Mouse (Mus musculus) embryonic facial prominence, embryonic 11.5 days (tissue): ENCODE results near the gene Gabbr2. TPM values are rescaled to one million over a fixed set of nuclear protein-coding genes. Genes with fewer than 3 reads are reported as not detected.

Source experiments
- ATAC-seq: fragments of 200-750 bp; cut with Nextera tagmentation; replicated peaks from 2 replicates; pipeline ENCODE4 v1.8.0; 2017; ENCODE audit warnings: low read depth; ENCODE audit not compliant: insufficient number of reproducible peaks, low FRiP score, low TSS enrichment
- DNase-seq: peaks from one replicate; pipeline ENCODE4 v3.0.0-alpha.2; 2015; ENCODE audit warnings: low spot score
- H3K27ac ChIP-seq: fragments of 300-500 bp; sonication (generic); replicated peaks from 2 replicates; pipeline ENCODE4 v1.5.1; 2014; ENCODE audit warnings: mild to moderate bottlenecking, low read depth, low read length, control low read depth
- H3K27me3 ChIP-seq: fragments of 300-500 bp; sonication (generic); 2 replicates; pipeline ENCODE4 v1.6.1; 2014; ENCODE audit warnings: mild to moderate bottlenecking, low read length, moderate library complexity, mixed read lengths; ENCODE audit not compliant: control insufficient read depth, insufficient read depth
- H3K36me3 ChIP-seq: fragments of 300-500 bp; sonication (generic); replicated peaks from 2 replicates; pipeline ENCODE4 v1.6.1; 2014; ENCODE audit warnings: low read depth, mild to moderate bottlenecking, low read length, moderate library complexity, mixed read lengths; ENCODE audit not compliant: control insufficient read depth, insufficient read depth
- H3K4me1 ChIP-seq: fragments of 300-500 bp; sonication (generic); 2 replicates; pipeline ENCODE4 v1.6.1; 2014; ENCODE audit warnings: low read length, mixed read lengths; ENCODE audit not compliant: control insufficient read depth, insufficient read depth
- H3K4me2 ChIP-seq: fragments of 300-500 bp; sonication (generic); 2 replicates; pipeline ENCODE4 v1.6.1; 2014; ENCODE audit warnings: low read depth, mild to moderate bottlenecking, control low read depth, low read length, moderate library complexity
- H3K4me3 ChIP-seq: fragments of 300-500 bp; sonication (generic); 2 replicates; pipeline ENCODE4 v1.5.1; 2014; ENCODE audit warnings: low read depth, low read length, control low read depth
- H3K9ac ChIP-seq: fragments of 300-500 bp; sonication (generic); replicated peaks from 2 replicates; pipeline ENCODE4 v1.6.1; 2014; ENCODE audit warnings: mild to moderate bottlenecking, control low read depth, low read length
- H3K9me3 ChIP-seq: fragments of 300-500 bp; sonication (generic); replicated peaks from 2 replicates; pipeline ENCODE4 v1.6.1; 2016; ENCODE audit warnings: mild to moderate bottlenecking, low read length, inconsistent platforms, mixed read lengths; ENCODE audit not compliant: control insufficient read depth
- WGBS: fragments of 180-500 bp; shearing (Covaris S2); extraction: QIAGEN DNeasy Blood & Tissue Kit; methylation state at CpG from one replicate; pipeline ENCODE4 v1.1.7; 2014; 5-methylcytosine and 5-hydroxymethylcytosine counted together
- polyA plus RNA-seq: library from polyadenylated mRNA; unstranded; fragments of >200 nt; fragmentation: Nextera tagmentation; extraction: Ambion mirVana; gene quantifications from 2 replicates; pipeline ENCODE4 v1.2.1, GENCODE M21; 2014

The Gabbr2 gene
- polyA plus RNA-seq, 1 experiment from 2014 or later: 0.25 TPM

- DNase-seq (no peak), ATAC-seq (no peak)
- WGBS: 91% methylated on average over 14 of the region's 14 CpGs
- Histone ChIP-seq H3K4me2 (no peak overlapping the region), H3K27me3 (no peaks in the 10 kb centered on the region), H3K9me3 (no peaks in the 10 kb centered on the region), H3K36me3 (no peaks in the 10 kb centered on the region), H3K27ac (no peak overlapping the region), H3K9ac (no peak overlapping the region), H3K4me3 (no peak overlapping the region), H3K4me1 (no peaks in the 10 kb centered on the region)
Observed at GRCm38 (mm10) chr4:46784430-46785049, 207.1 kb downstream of the Gabbr2 start.

- no peak overlapping the region for H3K9ac ChIP-seq
- H3K4me3 ChIP-seq: no peak overlapping the region
- WGBS: 66% methylated on average over 6 of the region's 6 CpGs
- H3K4me2 ChIP-seq: no peak overlapping the region
- H3K27ac ChIP-seq: no peak overlapping the region
- H3K27me3 ChIP-seq: no peaks in the 10 kb centered on the region
- ATAC-seq (no peak), DNase-seq (no peak)
- no peaks in the 10 kb centered on the region for H3K9me3 ChIP-seq
- H3K36me3 ChIP-seq: no peaks in the 10 kb centered on the region
- H3K4me1 ChIP-seq: no peaks in the 10 kb centered on the region
Observed at GRCm38 (mm10) chr4:46781109-46781508, 210.6 kb downstream of the Gabbr2 start.

GRCm38 (mm10) chr4:46775959-46776358 is 215.7 kb downstream of the Gabbr2 start:
- H3K27ac ChIP-seq: no peak overlapping the region
- WGBS: 86% methylated on average over 5 of the region's 5 CpGs
- no peaks in the 10 kb centered on the region for H3K9me3 ChIP-seq

GRCm38 (mm10) chr4:46774652-46775051 is 217.0 kb downstream of the Gabbr2 start:
- H3K9ac ChIP-seq: no peak overlapping the region
- no peaks in the 10 kb centered on the region for H3K36me3 ChIP-seq
- H3K27me3 ChIP-seq: no peaks in the 10 kb centered on the region
- no peak overlapping the region for H3K4me3 ChIP-seq
- DNase-seq (no peak), ATAC-seq (no peak)
- H3K4me2 ChIP-seq: no peak overlapping the region
- 19% methylated on average over 14 of the region's 14 CpGs for WGBS
- no peak overlapping the region for H3K27ac ChIP-seq
- no peaks in the 10 kb centered on the region for H3K9me3 ChIP-seq
- no peaks in the 10 kb centered on the region for H3K4me1 ChIP-seq

More at GRCm38 (mm10) chr4:46775959-46776358, 215.7 kb downstream of the Gabbr2 start:
- DNase-seq (no peak), ATAC-seq (no peak)
- H3K27me3 ChIP-seq: no peaks in the 10 kb centered on the region
- H3K4me3 ChIP-seq: no peak overlapping the region
- no peaks in the 10 kb centered on the region for H3K4me1 ChIP-seq
- no peak overlapping the region for H3K4me2 ChIP-seq
- no peaks in the 10 kb centered on the region for H3K36me3 ChIP-seq
- no peak overlapping the region for H3K9ac ChIP-seq

GRCm38 (mm10) chr4:46773243-46773642 is 218.4 kb downstream of the Gabbr2 start:
- WGBS: 83% methylated on average over 3 of the region's 3 CpGs

GRCm38 (mm10) chr4:46772591-46772990 is 219.1 kb downstream of the Gabbr2 start:
- Histone ChIP-seq H3K27ac (no peak overlapping the region), H3K36me3 (no peaks in the 10 kb centered on the region), H3K4me3 (no peak overlapping the region), H3K27me3 (no peaks in the 10 kb centered on the region), H3K9me3 (no peaks in the 10 kb centered on the region), H3K4me1 (no peaks in the 10 kb centered on the region), H3K9ac (no peak overlapping the region), H3K4me2 (no peak overlapping the region)
- ATAC-seq (no peak), DNase-seq (no peak)
- 90% methylated on average over 2 of the region's 2 CpGs for WGBS

More at GRCm38 (mm10) chr4:46773243-46773642, 218.4 kb downstream of the Gabbr2 start:
- H3K9me3 ChIP-seq: no peaks in the 10 kb centered on the region
- ATAC-seq: no peak
- no peak overlapping the region for H3K9ac ChIP-seq
- no peaks in the 10 kb centered on the region for H3K4me1 ChIP-seq
- DNase-seq: no peak
- no peaks in the 10 kb centered on the region for H3K27me3 ChIP-seq
- H3K4me2 ChIP-seq: no peak overlapping the region
- H3K4me3 ChIP-seq: no peak overlapping the region
- H3K36me3 ChIP-seq: no peaks in the 10 kb centered on the region
- no peak overlapping the region for H3K27ac ChIP-seq

- Histone ChIP-seq H3K27ac (no peak overlapping the region), H3K4me2 (no peak overlapping the region), H3K4me3 (no peak overlapping the region), H3K9ac (no peak overlapping the region), H3K9me3 (no peaks in the 10 kb centered on the region), H3K36me3 (no peaks in the 10 kb centered on the region), H3K27me3 (no peaks in the 10 kb centered on the region), H3K4me1 (no peaks in the 10 kb centered on the region)
- 83% methylated on average over 12 of the region's 12 CpGs for WGBS
- no peak for ATAC-seq
- DNase-seq: no peak
Observed at GRCm38 (mm10) chr4:46771116-46771515, 220.6 kb downstream of the Gabbr2 start.

- H3K9me3 ChIP-seq: no peaks in the 10 kb centered on the region
- H3K36me3 ChIP-seq: no peaks in the 10 kb centered on the region
- DNase-seq (no peak), ATAC-seq (no peak)
- WGBS: 80% methylated on average over 2 of the region's 2 CpGs
- H3K4me3 ChIP-seq: no peak overlapping the region
- H3K27ac ChIP-seq: no peak overlapping the region
- H3K4me2 ChIP-seq: no peak overlapping the region
- no peak overlapping the region for H3K9ac ChIP-seq
- no peaks in the 10 kb centered on the region for H3K4me1 ChIP-seq
- H3K27me3 ChIP-seq: no peaks in the 10 kb centered on the region
Observed at GRCm38 (mm10) chr4:46770635-46771034, 221.0 kb downstream of the Gabbr2 start.
